Comparison of ENCODE assay signal across 14 mouse cellular contexts in genomic region chr12:70539124-70539523, GRCm38 (mm10).
DNase-seq lines count a peak whose midpoint lies in the region; ATAC-seq lines count a peak whose summit lies in the region.
"Had no signal": no experiment of that assay in that cellular context is flagged by ENCODE, and none has a peak within 500 bp of the region (broad histone marks: within the 10 kb centered on the region; RNA-seq: fewer than 3 reads in every experiment).

No protein-coding gene starts in this region.

- peaks cover 4% of the 10 kb centered on the region for H3K4me1 ChIP-seq in intestine, embryonic 14.5 days (replicated peaks; ENCODE audit: control insufficient read depth, insufficient read depth, low read length)
- peaks cover 1% of the 10 kb centered on the region; the same call in 1 of the 2 replicates for H3K4me1 ChIP-seq in intestine, embryonic 15.5 days (replicated peaks)
- H3K4me1 ChIP-seq in forebrain, embryonic 10.5 days = peaks cover 28% of the 10 kb centered on the region

- peak; percentile 31 for DNase-seq in adrenal gland, adult 2 months
- no peak for DNase-seq in adrenal gland, postnatal 25 days
- peak; percentile 15 for DNase-seq in intestine, embryonic 14.5 days (ENCODE audit: low spot score)
- peak; percentile 25 for DNase-seq in R1 (ENCODE audit: low read depth, low spot score)
- no peak for DNase-seq in forebrain, embryonic 10.5 days (ENCODE audit: extremely low spot score, low spot score)
- DNase-seq: cerebellum, adult 11-12 months; cerebellum, adult 9-10 months had no signal

- H3K4me2 ChIP-seq in intestine, embryonic 14.5 days (ENCODE audit: low read length) = no peak overlapping the region
- no peak overlapping the region for H3K4me2 ChIP-seq in intestine, embryonic 15.5 days (replicated peaks)
- H3K4me2 ChIP-seq: embryonic facial prominence, embryonic 12.5 days; forebrain, embryonic 12.5 days had no signal

- ATAC-seq in intestine, embryonic 14.5 days (replicated peaks; ENCODE audit: low FRiP score, low TSS enrichment, low read depth) = no peak
- ATAC-seq in intestine, embryonic 15.5 days = no peak
- ATAC-seq: activated CD4-positive, CD25-positive, alpha-beta regulatory T cell, adult 4 months; forebrain, embryonic 14.5 days; forebrain, embryonic 16.5 days had no signal

- no peak overlapping the region for H3K4me3 ChIP-seq in intestine, embryonic 14.5 days (ENCODE audit: low read depth, low read length)
- no peak overlapping the region for H3K4me3 ChIP-seq in intestine, embryonic 15.5 days (replicated peaks)
- H3K4me3 ChIP-seq in forebrain, embryonic 10.5 days = no peak overlapping the region
- H3K4me3 ChIP-seq: embryonic facial prominence, embryonic 10.5 days; embryonic facial prominence, embryonic 12.5 days; forebrain, embryonic 12.5 days had no signal

- H3K9ac ChIP-seq in intestine, embryonic 14.5 days (ENCODE audit: low read length) = no peak overlapping the region
- no peak overlapping the region for H3K9ac ChIP-seq in intestine, embryonic 15.5 days
- H3K9ac ChIP-seq: embryonic facial prominence, embryonic 12.5 days; forebrain, embryonic 12.5 days had no signal

- H3K36me3 ChIP-seq in intestine, embryonic 14.5 days (ENCODE audit: control insufficient read depth, insufficient read depth, low read length) = no peaks in the 10 kb centered on the region
- no peaks in the 10 kb centered on the region for H3K36me3 ChIP-seq in intestine, embryonic 15.5 days
- no peaks in the 10 kb centered on the region for H3K36me3 ChIP-seq in forebrain, embryonic 10.5 days (replicated peaks)
- H3K36me3 ChIP-seq: embryonic facial prominence, embryonic 10.5 days; embryonic facial prominence, embryonic 12.5 days; forebrain, embryonic 12.5 days had no signal

- H3K27ac ChIP-seq in intestine, embryonic 14.5 days (ENCODE audit: low read depth) = no peak overlapping the region
- no peak overlapping the region for H3K27ac ChIP-seq in intestine, embryonic 15.5 days
- H3K27ac ChIP-seq in forebrain, embryonic 10.5 days = no peak overlapping the region
- H3K27ac ChIP-seq: embryonic facial prominence, embryonic 10.5 days; embryonic facial prominence, embryonic 12.5 days; forebrain, embryonic 12.5 days had no signal

- no peaks in the 10 kb centered on the region for H3K27me3 ChIP-seq in intestine, embryonic 14.5 days (replicated peaks; ENCODE audit: control insufficient read depth, insufficient read depth, low read length)
- no peaks in the 10 kb centered on the region for H3K27me3 ChIP-seq in intestine, embryonic 15.5 days (replicated peaks)
- H3K27me3 ChIP-seq in forebrain, embryonic 10.5 days (ENCODE audit: poor library complexity, severe bottlenecking) = peaks cover 15% of the 10 kb centered on the region
- H3K27me3 ChIP-seq: embryonic facial prominence, embryonic 12.5 days had no signal

- no peaks in the 10 kb centered on the region for H3K9me3 ChIP-seq in intestine, embryonic 14.5 days (ENCODE audit: control insufficient read depth, low read length)
- no peaks in the 10 kb centered on the region for H3K9me3 ChIP-seq in intestine, embryonic 15.5 days
- no peaks in the 10 kb centered on the region for H3K9me3 ChIP-seq in forebrain, embryonic 10.5 days
- H3K9me3 ChIP-seq: embryonic facial prominence, embryonic 10.5 days; embryonic facial prominence, embryonic 12.5 days; forebrain, embryonic 12.5 days had no signal

- 78% methylated on average over 4 of the region's 4 CpGs for WGBS in intestine, embryonic 14.5 days
- 76% methylated on average over 4 of the region's 4 CpGs for WGBS in intestine, embryonic 15.5 days
- WGBS in forebrain, embryonic 10.5 days = 76% methylated on average over 4 of the region's 4 CpGs

Comparison
In these comparisons a context has a peak if more than half of its experiments do, and no peak if none do; other contexts are left out.
1. DNase-seq: peak in adrenal gland, adult 2 months (single experiment), intestine, embryonic 14.5 days (single experiment) and R1 (single experiment); none in adrenal gland, postnatal 25 days (single experiment) and forebrain, embryonic 10.5 days (single experiment).